ENCODE assay signal across 30 mouse cellular contexts in genomic region chr1:160144343-160144742, GRCm38 (mm10). TPM values are rescaled to one million over a fixed set of nuclear protein-coding genes. Genes with fewer than 3 reads are reported as not detected.
"Had no signal": no experiment of that assay in that cellular context is flagged by ENCODE, and none has a peak within 500 bp of the region (broad histone marks: within the 10 kb centered on the region; RNA-seq: fewer than 3 reads in every experiment).

No protein-coding gene starts in this region.

- H3K4me3 ChIP-seq: gastrocnemius, adult 2 months; heart, embryonic 10.5 days; heart, embryonic 12.5 days; hindbrain, embryonic 10.5 days; hindbrain, embryonic 12.5 days; intestine, embryonic 15.5 days; layer of hippocampus, adult 2 months; left cerebral cortex, adult 2 months; limb, embryonic 10.5 days; limb, embryonic 12.5 days; liver, embryonic 13.5 days; liver, embryonic 15.5 days had no signal

- H3K36me3 ChIP-seq: heart, embryonic 10.5 days; heart, embryonic 12.5 days; hindbrain, embryonic 10.5 days; hindbrain, embryonic 12.5 days; intestine, embryonic 15.5 days; limb, embryonic 10.5 days; limb, embryonic 12.5 days; liver, embryonic 13.5 days; liver, embryonic 15.5 days had no signal

- DNase-seq: gastrocnemius, adult 2 months; gastrocnemius, postnatal 10 days; gastrocnemius, postnatal 25 days; heart, adult 18-20 months; heart, postnatal 10 days; heart, postnatal 4 days; kidney, adult 18-20 months; kidney, adult 8-10 months; kidney, postnatal 10 days; kidney, postnatal 25 days; kidney, postnatal 4 days; liver, embryonic 13.5 days had no signal

- H3K27me3 ChIP-seq: heart, embryonic 12.5 days; hindbrain, embryonic 12.5 days; intestine, embryonic 15.5 days; liver, embryonic 13.5 days; liver, embryonic 15.5 days had no signal

- H3K4me1 ChIP-seq: heart, embryonic 10.5 days; heart, embryonic 12.5 days; intestine, embryonic 15.5 days; limb, embryonic 12.5 days; liver, embryonic 13.5 days; liver, embryonic 15.5 days had no signal

- ATAC-seq: hindbrain, embryonic 16.5 days; inflammation-experienced regulatory T-cells, adult 6 months; intestine, embryonic 15.5 days; intestine, postnatal 0 days had no signal

- H3K9me3 ChIP-seq: heart, embryonic 10.5 days; heart, embryonic 12.5 days; hindbrain, embryonic 10.5 days; hindbrain, embryonic 12.5 days; intestine, embryonic 15.5 days; limb, embryonic 10.5 days; limb, embryonic 12.5 days; liver, embryonic 13.5 days; liver, embryonic 15.5 days had no signal

- H3K9ac ChIP-seq: heart, embryonic 12.5 days; hindbrain, embryonic 12.5 days; hindbrain, embryonic 14.5 days; intestine, embryonic 15.5 days; limb, embryonic 12.5 days; liver, embryonic 13.5 days; liver, embryonic 15.5 days had no signal

- H3K4me2 ChIP-seq: heart, embryonic 12.5 days; hindbrain, embryonic 12.5 days; hindbrain, embryonic 14.5 days; intestine, embryonic 15.5 days; limb, embryonic 12.5 days; liver, embryonic 13.5 days; liver, embryonic 15.5 days had no signal

- H3K27ac ChIP-seq: gastrocnemius, adult 2 months; heart, embryonic 10.5 days; hindbrain, embryonic 10.5 days; hindbrain, embryonic 12.5 days; hindbrain, embryonic 14.5 days; intestine, embryonic 15.5 days; layer of hippocampus, adult 2 months; left cerebral cortex, adult 2 months; limb, embryonic 10.5 days; limb, embryonic 12.5 days; liver, embryonic 13.5 days; liver, embryonic 15.5 days had no signal

RNA-seq across cellular contexts. Expression of gene Tnn, which starts 9.0 kb away (rescaled TPM):
- total RNA-seq: gastrocnemius, adult 2 months; gastrocnemius, postnatal 25 days; granulocyte monocyte progenitor cell, adult 5-6 weeks; heart, adult 8-10 months; heart, postnatal 25 days; liver, adult 2 months had no signal
- polyA plus RNA-seq: heart, embryonic 10.5 days; heart, embryonic 12.5 days; hindbrain, embryonic 14.5 days; limb, embryonic 10.5 days; liver, adult 2 months had no signal
